Mouse (Mus musculus): Measurements from ENCODE around the gene Suv39h1. TPM values are rescaled to one million over a fixed set of nuclear protein-coding genes. Genes with fewer than 3 reads are reported as not detected.

Gene Suv39h1
- polyA plus RNA-seq (2015; fragmentation: Nextera tagmentation; extraction: Ambion mirVana) = 14.9 and 17.8 TPM in 2 replicates

DNA sequence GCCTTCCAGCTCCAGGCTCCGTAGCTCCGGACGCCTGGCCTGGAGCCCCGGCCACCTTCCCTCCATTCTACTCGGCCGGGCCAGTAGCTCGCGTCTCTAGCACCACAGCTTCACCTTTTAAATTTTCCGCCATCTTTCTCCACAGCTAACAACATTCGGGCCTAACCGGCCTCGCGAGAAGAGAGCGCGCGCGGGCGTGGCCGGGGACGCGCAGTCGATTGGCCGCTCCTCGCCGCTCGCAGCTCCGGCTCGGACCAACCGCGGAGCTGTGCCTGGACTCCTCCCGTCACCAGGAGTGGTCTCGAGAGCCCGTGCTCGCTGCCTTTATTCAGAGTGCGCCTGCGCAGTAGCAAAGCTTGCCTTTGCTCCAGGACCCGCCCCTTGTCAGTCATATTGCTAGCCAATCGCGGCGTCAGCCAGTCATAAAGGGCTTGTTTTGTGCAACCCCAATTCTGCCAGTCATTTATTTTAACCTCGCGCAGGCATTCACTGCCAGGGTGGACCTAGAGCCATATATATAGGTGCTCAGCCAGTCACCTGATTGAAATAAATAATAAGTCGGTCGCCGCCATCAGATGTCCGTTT, at the start of gene Suv39h1:
Suv39h1 (minus strand) TSS at position 331 of the 585 bp plus-strand sequence.

GRCm38 (mm10) chrX:8090346-8090953, 15.9 kb upstream of the Suv39h1 start, which contains the start of gene Was:
TSS of gene Was (minus strand) at chrX:8090498.

GRCm38 (mm10) chrX:8018286-8018685, 56.3 kb downstream of the Suv39h1 start, which contains the start of gene Glod5:
TSS of gene Glod5 (minus strand) at chrX:8018492.

Other genes with a start within 250 kb of the Suv39h1 start
- gene Otud5, start 233.4 kb downstream of the Suv39h1 start, polyA plus RNA-seq (2015; fragmentation: Nextera tagmentation; extraction: Ambion mirVana) = 37.5 and 39.6 TPM in 2 replicates
- gene Pim2, start 196.5 kb downstream of the Suv39h1 start, polyA plus RNA-seq (2015; fragmentation: Nextera tagmentation; extraction: Ambion mirVana) = 5.9 and 7.2 TPM in 2 replicates
- 20.8 and 30.2 TPM in 2 replicates for gene Slc35a2, start 190.7 kb downstream of the Suv39h1 start, polyA plus RNA-seq (2015; fragmentation: Nextera tagmentation; extraction: Ambion mirVana)
- gene Pqbp1, start 175.5 kb downstream of the Suv39h1 start, polyA plus RNA-seq (2015; fragmentation: Nextera tagmentation; extraction: Ambion mirVana) = 117 and 159 TPM in 2 replicates
- 156 and 183 TPM in 2 replicates for gene Timm17b, start 175.4 kb downstream of the Suv39h1 start, polyA plus RNA-seq (2015; fragmentation: Nextera tagmentation; extraction: Ambion mirVana)
- gene Gm10491, start 166.9 kb downstream of the Suv39h1 start, polyA plus RNA-seq (2015; fragmentation: Nextera tagmentation; extraction: Ambion mirVana) = not detected in 2 replicates
- not detected in 2 replicates for gene Gm10490, start 165.2 kb downstream of the Suv39h1 start, polyA plus RNA-seq (2015; fragmentation: Nextera tagmentation; extraction: Ambion mirVana)
- 100 and 170 TPM in 2 replicates for gene Pcsk1n, start 154.9 kb downstream of the Suv39h1 start, polyA plus RNA-seq (2015; fragmentation: Nextera tagmentation; extraction: Ambion mirVana)
- gene Eras, start 146.2 kb downstream of the Suv39h1 start, polyA plus RNA-seq (2015; fragmentation: Nextera tagmentation; extraction: Ambion mirVana) = not detected in 2 replicates
- gene Hdac6, start 126.9 kb downstream of the Suv39h1 start, polyA plus RNA-seq (2015; fragmentation: Nextera tagmentation; extraction: Ambion mirVana) = 10.8 and 15.4 TPM in 2 replicates
- gene Gata1, start 96.7 kb downstream of the Suv39h1 start, polyA plus RNA-seq (2015; fragmentation: Nextera tagmentation; extraction: Ambion mirVana) = 2.4 and 5.5 TPM in 2 replicates
- 0.21 TPM in 1 of 2 replicates, not detected in the other for gene Glod5, start 56.3 kb downstream of the Suv39h1 start, polyA plus RNA-seq (2015; fragmentation: Nextera tagmentation; extraction: Ambion mirVana)
- 0.55 and 0.75 TPM in 2 replicates for gene Was, start 15.7 kb upstream of the Suv39h1 start, polyA plus RNA-seq (2015; fragmentation: Nextera tagmentation; extraction: Ambion mirVana)
- gene Wdr13, start 58.1 kb upstream of the Suv39h1 start, polyA plus RNA-seq (2015; fragmentation: Nextera tagmentation; extraction: Ambion mirVana) = 16.7 and 20.3 TPM in 2 replicates
- 544 and 678 TPM in 2 replicates for gene Rbm3, start 71.1 kb upstream of the Suv39h1 start, polyA plus RNA-seq (2015; fragmentation: Nextera tagmentation; extraction: Ambion mirVana)
- gene Tbc1d25, start 101.4 kb upstream of the Suv39h1 start, polyA plus RNA-seq (2015; fragmentation: Nextera tagmentation; extraction: Ambion mirVana) = 6.7 and 6.8 TPM in 2 replicates
- 34.7 and 50.8 TPM in 2 replicates for gene Ebp, start 118.8 kb upstream of the Suv39h1 start, polyA plus RNA-seq (2015; fragmentation: Nextera tagmentation; extraction: Ambion mirVana)
- gene Porcn, start 131.8 kb upstream of the Suv39h1 start, polyA plus RNA-seq (2015; fragmentation: Nextera tagmentation; extraction: Ambion mirVana) = 6.6 and 7.5 TPM in 2 replicates
- gene Ftsj1, start 177.6 kb upstream of the Suv39h1 start, polyA plus RNA-seq (2015; fragmentation: Nextera tagmentation; extraction: Ambion mirVana) = 22.2 and 27.2 TPM in 2 replicates
- 1.3 and 3.9 TPM in 2 replicates for gene Slc38a5, start 196.4 kb upstream of the Suv39h1 start, polyA plus RNA-seq (2015; fragmentation: Nextera tagmentation; extraction: Ambion mirVana)

Data from adrenal gland, postnatal 0 days (tissue).